Mouse (Mus musculus): ENCODE results near the gene Ly6g6c. TPM values are rescaled to one million over a fixed set of nuclear protein-coding genes. Genes with fewer than 3 reads are reported as not detected.

Ly6g6c gene
- polyA plus RNA-seq, 1 experiment = 9.3 TPM

DNA sequence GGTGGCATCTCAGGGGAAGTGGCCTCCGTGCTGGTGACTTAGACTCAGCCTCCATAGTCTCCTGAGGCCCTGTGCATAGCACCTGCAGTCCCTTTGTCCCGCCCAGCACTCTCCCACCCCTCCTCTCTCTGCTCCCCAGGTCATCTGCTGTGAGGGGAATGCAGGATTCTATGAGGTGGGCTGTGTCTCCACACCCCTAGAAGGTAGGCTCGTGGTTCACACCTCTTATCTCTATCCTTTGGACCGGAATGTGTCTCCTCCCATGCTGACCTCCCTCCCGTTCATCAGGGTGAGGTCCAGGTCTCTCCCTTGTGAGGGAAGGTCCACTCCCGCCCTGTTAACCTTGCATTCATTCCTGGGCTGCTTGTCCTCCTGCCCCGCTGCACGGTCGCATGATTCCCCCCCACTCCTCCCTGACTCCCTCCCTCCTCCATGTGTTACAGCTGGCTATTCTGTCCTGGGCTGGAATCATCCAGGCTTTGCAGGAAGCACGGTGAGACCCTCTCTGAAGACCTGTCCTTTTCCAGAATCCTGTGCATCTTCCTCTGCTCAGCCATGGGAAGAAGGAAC lies 35.1 kb downstream of the Ly6g6c start:
- peaks cover 24% of the 10 kb centered on the region for H3K4me1 ChIP-seq (ENCODE audit: control insufficient read depth, insufficient read depth, insufficient read length, low read length)
- WGBS = 51% methylated on average over 10 of the region's 10 CpGs
- no peak for TF ChIP-seq POLR2A (IDR thresholded peaks at IDR 0.05; ENCODE audit: low read depth, low read length)
- no peak for TF ChIP-seq CTCF (IDR thresholded peaks at IDR 0.05; ENCODE audit: extremely low read depth, insufficient read length, insufficient replicate concordance, low read depth, low read length)
- H3K36me3 ChIP-seq (ENCODE audit: control insufficient read depth, insufficient read depth, low read length) = peaks cover 60% of the 10 kb centered on the region
- no peaks in the 10 kb centered on the region for H3K27me3 ChIP-seq (ENCODE audit: control insufficient read depth, insufficient read depth, low read length)
- H3K27ac ChIP-seq (ENCODE audit: insufficient read depth, low read depth, low read length) = no peak overlapping the region
- no peak overlapping the region for H3K4me3 ChIP-seq (ENCODE audit: low read depth, low read length)

DNA sequence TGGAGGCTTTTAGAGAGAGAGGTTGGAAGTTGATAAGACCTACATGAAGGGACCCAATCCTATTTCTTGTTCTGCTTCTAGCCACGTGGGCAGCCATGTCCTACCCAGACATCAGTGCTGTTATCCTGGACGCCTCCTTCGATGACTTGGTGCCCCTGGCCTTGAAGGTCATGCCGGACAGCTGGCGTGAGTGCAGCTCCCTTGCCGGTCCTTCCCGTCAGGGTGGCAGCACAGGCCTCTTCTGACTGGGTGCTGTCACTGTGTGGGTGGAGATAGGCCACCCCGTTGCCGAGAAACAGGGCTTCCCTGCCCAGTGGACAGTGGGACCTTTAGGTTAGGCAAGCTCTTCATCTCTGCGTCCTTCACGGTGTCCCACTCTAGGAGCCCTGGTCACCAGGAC lies 36.0 kb downstream of the Ly6g6c start:
- Histone ChIP-seq H3K27ac (ENCODE audit: insufficient read depth, low read depth, low read length) (no peak overlapping the region), H3K27me3 (ENCODE audit: control insufficient read depth, insufficient read depth, low read length) (no peaks in the 10 kb centered on the region), H3K36me3 (ENCODE audit: control insufficient read depth, insufficient read depth, low read length) (peaks cover 55% of the 10 kb centered on the region), H3K4me1 (ENCODE audit: control insufficient read depth, insufficient read depth, insufficient read length, low read length) (peaks cover 24% of the 10 kb centered on the region), H3K4me3 (ENCODE audit: low read depth, low read length) (no peak overlapping the region)
- TF ChIP-seq CTCF (IDR thresholded peaks at IDR 0.05; ENCODE audit: extremely low read depth, insufficient read length, insufficient replicate concordance, low read depth, low read length) = no peak
- no peak for TF ChIP-seq POLR2A (IDR thresholded peaks at IDR 0.05; ENCODE audit: low read depth, low read length)
- WGBS = 91% methylated on average over 11 of the region's 11 CpGs

DNA sequence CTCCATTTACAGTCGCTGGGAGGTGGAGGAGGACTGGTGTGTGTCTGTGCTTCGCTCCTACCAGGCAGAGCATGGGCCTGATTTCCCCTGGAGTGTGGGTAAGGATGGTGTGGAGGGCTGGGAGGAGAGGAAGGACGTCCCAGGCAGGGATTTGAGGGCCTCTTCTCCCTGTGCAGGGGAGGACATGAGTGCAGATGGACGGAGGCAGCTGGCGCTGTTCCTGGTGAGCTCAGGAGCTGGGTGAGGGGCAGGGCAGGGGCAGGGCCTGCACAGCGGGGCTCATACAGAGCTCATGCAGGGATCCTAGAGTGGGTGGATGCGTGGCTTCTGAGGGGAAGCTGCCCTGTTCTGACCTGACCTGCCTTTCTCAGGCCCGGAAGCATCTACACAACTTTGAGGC lies 37.1 kb downstream of the Ly6g6c start:
- TF ChIP-seq CTCF (IDR thresholded peaks at IDR 0.05; ENCODE audit: extremely low read depth, insufficient read length, insufficient replicate concordance, low read depth, low read length) (no peak), POLR2A (IDR thresholded peaks at IDR 0.05; ENCODE audit: low read depth, low read length) (no peak)
- H3K36me3 ChIP-seq (ENCODE audit: control insufficient read depth, insufficient read depth, low read length) = peaks cover 47% of the 10 kb centered on the region
- H3K4me1 ChIP-seq (ENCODE audit: control insufficient read depth, insufficient read depth, insufficient read length, low read length) = peaks cover 24% of the 10 kb centered on the region
- H3K4me3 ChIP-seq (ENCODE audit: low read depth, low read length) = no peak overlapping the region
- H3K27ac ChIP-seq (ENCODE audit: insufficient read depth, low read depth, low read length) = no peak overlapping the region
- 91% methylated on average over 8 of the region's 8 CpGs for WGBS
- H3K27me3 ChIP-seq (ENCODE audit: control insufficient read depth, insufficient read depth, low read length) = no peaks in the 10 kb centered on the region

- Histone ChIP-seq H3K4me3 (ENCODE audit: low read depth, low read length) (no peak overlapping the region), H3K27me3 (ENCODE audit: control insufficient read depth, insufficient read depth, low read length) (no peaks in the 10 kb centered on the region), H3K27ac (ENCODE audit: insufficient read depth, low read depth, low read length) (peak overlapping the region; percentile 35; the same call in 1 of the 2 replicates), H3K4me1 (ENCODE audit: control insufficient read depth, insufficient read depth, insufficient read length, low read length) (peaks cover 24% of the 10 kb centered on the region), H3K36me3 (ENCODE audit: control insufficient read depth, insufficient read depth, low read length) (peaks cover 40% of the 10 kb centered on the region)
- TF ChIP-seq POLR2A (IDR thresholded peaks at IDR 0.05; ENCODE audit: low read depth, low read length) = no peak
- TF ChIP-seq CTCF (IDR thresholded peaks at IDR 0.05; ENCODE audit: extremely low read depth, insufficient read length, insufficient replicate concordance, low read depth, low read length) = no peak
- WGBS = 20% methylated on average over 6 of the region's 6 CpGs
These were observed 38.1 kb downstream of the Ly6g6c start for GRCm38 (mm10) chr17:35103221-35103690.

DNA sequence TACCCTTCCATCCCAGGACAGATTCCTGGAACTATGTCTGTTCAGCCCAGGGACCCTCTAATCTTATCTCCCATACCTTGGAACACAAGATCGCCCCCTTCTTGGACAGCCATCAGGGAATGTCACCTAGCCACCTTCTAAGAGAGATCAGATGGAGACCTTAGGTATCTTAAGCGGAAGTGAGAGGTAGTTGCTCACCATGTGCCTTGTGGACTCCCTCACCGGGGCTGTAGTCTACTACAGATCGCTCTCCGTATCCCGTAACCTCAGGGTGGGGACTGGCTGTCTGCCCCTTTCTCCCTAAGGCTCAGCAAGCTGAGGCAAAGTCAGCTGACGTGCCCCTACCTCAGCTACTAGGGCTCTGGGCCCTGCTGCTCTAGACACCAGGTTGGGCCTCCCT lies 38.9 kb downstream of the Ly6g6c start:
- H3K27me3 ChIP-seq (ENCODE audit: control insufficient read depth, insufficient read depth, low read length) = no peaks in the 10 kb centered on the region
- peaks cover 24% of the 10 kb centered on the region for H3K4me1 ChIP-seq (ENCODE audit: control insufficient read depth, insufficient read depth, insufficient read length, low read length)
- no peak overlapping the region for H3K4me3 ChIP-seq (ENCODE audit: low read depth, low read length)
- WGBS = 96% methylated on average over 7 of the region's 7 CpGs
- peaks cover 34% of the 10 kb centered on the region for H3K36me3 ChIP-seq (ENCODE audit: control insufficient read depth, insufficient read depth, low read length)
- H3K27ac ChIP-seq (ENCODE audit: insufficient read depth, low read depth, low read length) = no peak overlapping the region
- TF ChIP-seq POLR2A (IDR thresholded peaks at IDR 0.05; ENCODE audit: low read depth, low read length) (no peak), CTCF (IDR thresholded peaks at IDR 0.05; ENCODE audit: extremely low read depth, insufficient read length, insufficient replicate concordance, low read depth, low read length) (no peak)

GRCm38 (mm10) chr17:35104754-35105153 lies 39.6 kb downstream of the Ly6g6c start:
- Histone ChIP-seq H3K4me3 (ENCODE audit: low read depth, low read length) (no peak overlapping the region), H3K27me3 (ENCODE audit: control insufficient read depth, insufficient read depth, low read length) (no peaks in the 10 kb centered on the region), H3K4me1 (ENCODE audit: control insufficient read depth, insufficient read depth, insufficient read length, low read length) (peaks cover 21% of the 10 kb centered on the region), H3K27ac (ENCODE audit: insufficient read depth, low read depth, low read length) (no peak overlapping the region), H3K36me3 (ENCODE audit: control insufficient read depth, insufficient read depth, low read length) (peaks cover 30% of the 10 kb centered on the region)
- TF ChIP-seq CTCF (IDR thresholded peaks at IDR 0.05; ENCODE audit: extremely low read depth, insufficient read length, insufficient replicate concordance, low read depth, low read length) (no peak), POLR2A (IDR thresholded peaks at IDR 0.05; ENCODE audit: low read depth, low read length) (no peak)
- WGBS = 87% methylated on average over 6 of the region's 6 CpGs

DNA sequence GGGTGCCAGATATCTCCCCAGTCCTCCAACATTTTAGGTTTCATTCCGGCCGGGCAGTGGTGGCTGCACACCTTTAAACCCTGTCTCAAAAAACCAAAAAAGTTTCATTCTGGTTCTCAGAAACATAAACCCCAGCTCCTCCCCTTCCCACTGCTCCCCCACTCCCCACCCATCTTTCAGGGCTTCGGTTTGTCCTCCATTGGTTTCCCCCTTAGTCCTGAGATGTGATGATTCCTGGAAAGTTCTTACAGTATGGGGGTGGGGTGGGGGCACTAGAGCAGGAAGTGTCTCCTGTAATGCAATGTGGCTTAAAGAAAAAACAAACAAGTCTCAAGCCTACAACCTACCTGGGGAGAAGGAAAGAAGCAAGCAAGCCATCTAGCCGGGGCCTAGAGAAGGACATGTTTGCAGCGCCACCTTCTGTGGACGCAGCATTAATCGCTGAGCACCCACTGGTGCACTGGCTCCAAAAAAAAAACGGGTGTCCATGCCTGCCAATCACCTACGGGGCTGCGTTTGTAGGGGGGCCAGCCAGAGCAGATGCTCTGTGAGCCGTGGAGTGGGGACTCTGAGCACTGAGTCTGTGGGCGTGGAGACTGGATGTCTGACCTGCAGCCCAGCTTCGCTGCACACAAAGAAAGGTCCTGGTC lies 40.7 kb downstream of the Ly6g6c start:
- H3K27ac ChIP-seq (ENCODE audit: insufficient read depth, low read depth, low read length) = no peak overlapping the region
- H3K36me3 ChIP-seq (ENCODE audit: control insufficient read depth, insufficient read depth, low read length) = peaks cover 23% of the 10 kb centered on the region
- 30% methylated on average over 13 of the region's 13 CpGs for WGBS
- H3K4me1 ChIP-seq (ENCODE audit: control insufficient read depth, insufficient read depth, insufficient read length, low read length) = peaks cover 12% of the 10 kb centered on the region
- TF ChIP-seq CTCF (IDR thresholded peaks at IDR 0.05; ENCODE audit: extremely low read depth, insufficient read length, insufficient replicate concordance, low read depth, low read length) (peak; percentile 53; the same call in 1 of the 2 replicates), POLR2A (IDR thresholded peaks at IDR 0.05; ENCODE audit: low read depth, low read length) (no peak)
- H3K4me3 ChIP-seq (ENCODE audit: low read depth, low read length) = no peak overlapping the region
- H3K27me3 ChIP-seq (ENCODE audit: control insufficient read depth, insufficient read depth, low read length) = no peaks in the 10 kb centered on the region
